Mouse (Mus musculus) bone marrow macrophage, adult 2 months (primary cell): ENCODE results near the gene Ccdc124.

Experiments
- CTCF ChIP-seq: IDR thresholded peaks from 2 replicates; pipeline ENCODE4 v1.5.1; 2012; ENCODE audit warnings: low read depth, mild to moderate bottlenecking, low read length, moderate library complexity
- POLR2A ChIP-seq: IDR thresholded peaks from 2 replicates; pipeline ENCODE4 v1.6.1; 2012; ENCODE audit warnings: mild to moderate bottlenecking, low read depth, low read length, borderline replicate concordance

DNA sequence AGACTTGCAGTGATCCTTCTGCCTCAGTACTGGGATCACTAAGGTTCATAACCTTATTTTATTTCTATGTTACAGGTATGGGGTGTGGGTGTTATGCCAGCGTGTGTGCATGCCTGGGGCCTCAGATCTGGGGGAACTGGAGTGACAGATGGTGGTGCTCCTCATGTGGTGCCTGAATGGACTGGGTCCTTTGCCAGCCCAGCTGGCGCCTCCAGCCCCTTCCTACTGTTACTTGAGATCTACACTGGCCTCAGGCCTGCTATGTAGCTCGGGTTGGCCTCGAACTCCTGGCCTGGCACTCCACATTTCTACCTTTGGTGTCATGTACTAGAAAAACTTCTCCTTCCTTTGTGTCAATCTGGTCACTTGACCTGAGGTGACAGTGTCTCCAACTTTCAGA lies 10.5 kb upstream of the Ccdc124 start:
- TF ChIP-seq CTCF = no peak
- TF ChIP-seq POLR2A = no peak
